Mouse (Mus musculus) left cerebral cortex, adult 11 months (tissue): Measurements from ENCODE around the gene Arih1.
A peak's percentile ranks its signal among the peaks of the same experiment; 100 is the strongest.
"Not testable (repeated sequence)": the region's sequence is repeated elsewhere in the genome, so short reads cannot be mapped to it uniquely, and the experiment has no call there.

Experiments used
- DNase-seq: peaks from one replicate; pipeline ENCODE4 v3.0.0; 2022; ENCODE audit warnings: low spot score

Gene Arih1

DNA sequence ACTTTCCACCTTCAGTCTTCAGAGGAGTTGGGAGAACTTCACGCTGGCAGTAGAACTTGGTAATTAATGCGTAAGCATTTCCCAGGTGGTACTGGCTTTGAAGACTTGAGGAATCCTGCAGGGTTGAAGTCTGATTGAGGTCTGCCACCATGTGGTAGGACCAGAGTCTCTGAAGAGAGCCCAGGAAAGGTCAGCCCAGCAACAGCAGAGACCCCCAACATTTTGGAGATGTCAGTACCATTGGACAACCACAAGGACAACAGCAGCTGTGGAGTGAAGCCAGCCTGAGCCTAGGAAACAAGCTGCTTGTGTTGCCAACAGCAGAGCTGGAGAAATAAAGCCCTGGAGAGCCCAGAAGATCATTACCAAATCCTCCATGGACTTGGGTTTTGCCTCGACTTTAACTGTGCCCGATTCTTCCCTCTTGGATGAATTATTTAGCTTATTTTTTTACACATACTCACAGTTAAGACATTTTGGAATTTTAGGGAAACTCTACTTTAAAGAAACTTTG, 27.4 kb downstream of the Arih1 start:
- DNase-seq = no peak

DNA sequence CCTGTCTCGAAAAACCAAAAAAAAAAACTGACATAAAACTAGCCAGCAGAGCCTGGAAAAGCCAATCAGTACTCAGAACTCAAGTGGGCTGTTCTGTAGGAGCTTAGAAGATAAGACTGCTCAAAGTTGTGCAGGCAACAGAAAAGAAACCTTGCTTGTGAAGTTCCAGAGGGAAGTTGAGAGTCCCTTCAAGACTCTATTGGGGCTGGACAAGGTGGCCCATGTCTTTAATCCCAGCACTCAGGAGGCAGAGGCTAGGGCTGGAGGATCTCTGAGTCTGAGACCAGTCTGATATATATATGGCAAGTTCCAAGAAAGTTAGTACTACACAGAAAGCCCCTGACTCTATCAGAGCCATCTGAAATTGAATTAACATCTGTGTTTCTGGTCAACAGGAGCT, 28.0 kb downstream of the Arih1 start:
- DNase-seq = no peak

DNA sequence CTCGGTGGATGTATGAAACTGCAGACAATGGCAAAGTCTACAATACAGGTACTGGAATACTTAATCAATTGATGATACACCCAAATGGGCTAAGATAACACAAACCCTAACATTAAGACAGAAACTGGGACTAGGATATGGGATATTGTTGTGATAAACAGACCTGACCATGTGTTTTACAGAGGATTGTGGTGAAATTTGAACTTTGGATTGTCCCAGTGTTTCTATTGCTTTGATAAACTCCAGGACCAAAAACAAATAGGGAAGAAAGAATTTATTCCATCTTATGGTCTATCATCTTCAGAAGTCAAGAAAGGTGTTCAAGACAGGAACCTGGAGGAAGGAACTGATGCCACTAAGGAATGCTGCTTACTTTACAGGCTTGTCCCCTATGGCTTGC, 28.7 kb downstream of the Arih1 start:
- DNase-seq = no peak

DNA sequence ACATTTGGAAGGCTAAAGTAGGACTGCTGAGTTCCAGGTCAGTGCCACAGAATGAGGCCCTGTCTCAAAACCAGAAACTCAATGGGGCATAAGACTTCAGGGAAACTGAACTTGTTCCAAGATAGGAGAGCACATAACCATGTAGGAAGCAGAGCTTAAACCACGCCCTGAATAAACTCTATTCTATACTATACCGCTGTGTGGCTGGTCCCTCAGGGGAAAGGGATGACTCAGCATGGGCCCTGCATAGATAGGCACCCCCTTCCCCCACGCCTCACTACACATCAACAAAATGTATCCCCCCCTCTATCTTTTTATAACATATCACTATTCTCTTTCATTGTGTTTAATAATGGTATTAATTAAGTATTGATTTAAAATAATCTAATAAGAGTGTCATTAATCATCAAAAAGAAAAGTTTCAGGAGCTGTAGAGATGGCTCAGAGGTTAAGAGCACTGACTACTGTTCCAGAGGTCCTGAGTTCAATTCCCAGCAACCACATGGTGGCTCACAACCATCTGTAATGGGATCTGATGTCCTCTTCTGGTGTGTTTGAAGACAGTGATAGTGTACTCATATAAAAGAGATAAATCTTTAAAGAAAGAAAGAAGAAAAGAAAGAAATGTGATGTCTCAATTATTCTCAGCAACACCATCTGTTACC, 30.9 kb downstream of the Arih1 start:
- no peak for DNase-seq

DNA sequence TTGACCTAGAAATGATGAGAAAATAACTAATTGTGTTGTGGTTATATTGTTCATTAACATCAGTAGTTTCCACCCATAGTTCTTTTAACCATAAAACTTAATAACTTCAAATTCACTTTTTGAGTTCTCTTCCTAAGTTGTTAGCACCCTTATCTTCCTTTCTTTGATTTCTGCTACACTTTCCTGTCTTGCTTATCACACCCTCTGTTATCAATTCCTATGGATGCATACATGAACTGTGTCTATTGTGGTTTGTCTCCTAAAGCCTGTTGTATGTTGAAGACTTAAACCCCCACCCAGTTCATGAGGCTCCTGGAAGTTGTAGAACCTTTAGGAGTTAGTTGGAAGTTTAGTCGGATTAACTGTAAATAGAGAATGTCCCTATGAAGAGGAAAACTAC, 52.7 kb downstream of the Arih1 start:
- DNase-seq = no peak

DNA sequence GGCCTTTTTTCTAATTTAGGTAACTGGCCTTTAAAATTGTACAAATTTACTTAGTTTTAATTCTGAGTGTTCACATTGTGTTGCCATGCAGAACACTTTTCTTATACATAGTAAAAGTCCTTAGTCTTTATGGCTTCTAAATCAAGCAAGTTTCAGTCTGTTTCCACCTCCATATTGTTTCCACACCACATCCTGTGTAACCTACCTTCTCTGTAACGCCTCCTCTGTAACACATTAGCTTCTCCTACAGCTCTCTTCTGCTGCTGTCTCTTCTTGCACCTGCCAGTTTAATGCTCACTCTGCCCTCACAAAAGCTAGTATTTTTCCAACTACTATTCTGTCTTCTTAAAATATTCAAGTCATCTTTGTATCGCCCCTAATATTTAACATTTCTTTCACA, 54.8 kb downstream of the Arih1 start:
- DNase-seq = peak; percentile 9

DNA sequence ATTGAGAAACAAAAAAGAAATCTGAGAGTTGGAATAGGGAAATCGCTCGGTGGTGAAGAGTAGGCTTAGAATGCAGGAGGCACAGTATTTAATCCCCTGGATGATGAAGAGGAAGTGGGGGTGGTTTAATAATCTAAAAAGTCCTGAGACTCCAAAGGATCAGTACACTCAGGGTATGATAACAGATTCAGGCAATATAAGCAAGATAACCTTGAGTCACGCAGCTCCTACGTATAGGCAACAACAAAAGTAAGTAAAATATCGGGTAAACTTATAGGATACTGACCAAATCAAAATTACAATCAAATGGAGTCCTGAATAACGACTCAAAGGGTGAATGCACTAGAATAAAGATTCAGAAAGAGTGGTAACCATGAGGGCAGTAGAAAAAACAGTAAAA, 65.9 kb downstream of the Arih1 start:
- DNase-seq = no peak

DNA sequence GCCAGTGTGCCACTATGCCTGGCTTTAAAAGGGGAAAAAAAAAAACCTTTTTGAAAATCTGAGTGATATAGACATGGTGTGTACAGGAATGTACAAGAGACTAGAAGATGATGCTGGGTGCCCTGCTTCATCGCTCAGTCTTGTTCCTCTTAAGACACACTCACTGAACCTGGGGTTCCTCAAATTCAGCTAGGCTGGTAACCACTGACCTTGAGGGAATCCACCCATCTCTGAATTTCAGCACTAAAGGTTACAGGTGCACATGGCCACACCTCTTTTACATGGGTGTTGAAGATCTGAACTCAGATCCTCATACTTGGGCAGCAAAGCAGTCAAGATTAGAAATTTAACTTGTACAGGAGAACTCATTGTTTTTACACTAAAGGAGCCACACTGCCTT, 79.1 kb downstream of the Arih1 start:
- DNase-seq = no peak

DNA sequence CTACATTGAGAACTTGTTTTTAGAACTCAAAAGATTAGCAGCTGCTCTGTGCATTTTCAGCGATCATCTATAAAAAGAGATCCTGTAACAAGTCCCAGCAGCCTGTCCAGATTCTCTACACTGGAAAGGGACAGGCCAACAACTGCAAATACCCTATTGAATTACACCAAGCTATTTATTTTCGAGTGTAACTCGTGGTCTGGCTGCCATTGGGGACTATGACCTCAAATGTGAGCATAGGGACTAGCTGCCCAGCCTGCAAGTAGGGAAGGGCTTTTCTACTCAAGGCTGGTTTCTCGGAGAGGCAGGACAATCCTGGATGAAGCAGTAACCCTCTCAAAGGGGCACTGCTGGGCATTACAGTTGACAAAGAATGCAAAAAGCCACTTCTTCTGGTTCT, 97.3 kb downstream of the Arih1 start:
- DNase-seq = no peak

DNA sequence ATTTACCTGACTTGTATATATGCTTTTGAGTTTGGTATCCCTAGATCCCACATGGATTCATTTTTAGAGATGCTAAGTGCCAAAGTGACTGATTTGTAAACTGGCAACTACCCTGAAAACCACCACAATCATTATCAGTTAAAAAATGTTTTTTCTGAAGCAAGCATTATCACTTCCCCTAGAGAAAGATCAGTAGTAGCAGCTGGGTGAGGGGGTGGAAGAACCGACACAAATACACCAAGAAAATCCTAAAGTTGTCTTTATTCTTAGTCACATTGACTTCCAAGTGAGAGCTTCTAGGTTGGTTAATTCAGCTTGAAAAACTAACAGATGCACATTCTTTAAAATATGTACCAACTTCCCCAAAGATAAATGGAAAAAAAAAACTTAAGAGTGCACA, 98.1 kb downstream of the Arih1 start:
- peak; percentile 46 for DNase-seq

DNA sequence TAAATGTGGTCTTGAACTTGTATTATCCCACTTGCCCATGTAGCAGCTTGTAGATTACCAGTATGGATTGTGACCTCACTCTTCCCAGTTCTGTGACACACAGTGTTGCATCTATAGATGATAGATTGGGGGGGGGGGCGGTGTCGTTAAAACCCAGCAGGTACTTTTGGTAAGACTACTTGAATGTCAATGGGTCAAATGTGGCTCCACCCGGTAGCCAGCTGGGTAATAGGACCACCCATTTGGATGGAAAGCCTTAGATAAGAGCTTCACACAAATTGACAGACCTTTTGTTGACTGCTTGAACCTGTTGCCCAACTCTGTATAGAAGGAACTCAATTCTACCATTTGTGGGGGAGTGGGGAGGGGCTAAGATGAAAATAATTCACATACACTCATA, 99.0 kb downstream of the Arih1 start:
- DNase-seq = no peak

DNA sequence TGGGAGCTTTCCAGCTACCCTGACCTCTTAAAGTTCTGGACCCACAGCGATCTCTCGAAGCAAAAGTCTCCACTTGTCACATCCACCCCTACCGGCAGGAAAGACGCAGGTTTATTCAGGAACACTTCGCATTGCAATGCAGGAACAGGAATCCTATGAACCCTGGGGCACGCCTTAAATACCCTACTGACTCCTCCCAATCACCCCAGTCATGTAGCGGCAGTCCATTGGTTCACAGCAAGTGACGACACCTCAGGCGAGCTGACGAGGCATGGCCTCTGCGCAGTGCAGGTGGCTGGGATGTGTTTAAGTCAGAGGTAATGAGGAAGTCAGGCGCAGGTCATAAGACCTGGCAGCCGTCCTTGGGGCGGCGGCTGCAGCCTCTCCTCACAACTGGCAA, 110.8 kb downstream of the Arih1 start:
- DNase-seq = no peak

DNA sequence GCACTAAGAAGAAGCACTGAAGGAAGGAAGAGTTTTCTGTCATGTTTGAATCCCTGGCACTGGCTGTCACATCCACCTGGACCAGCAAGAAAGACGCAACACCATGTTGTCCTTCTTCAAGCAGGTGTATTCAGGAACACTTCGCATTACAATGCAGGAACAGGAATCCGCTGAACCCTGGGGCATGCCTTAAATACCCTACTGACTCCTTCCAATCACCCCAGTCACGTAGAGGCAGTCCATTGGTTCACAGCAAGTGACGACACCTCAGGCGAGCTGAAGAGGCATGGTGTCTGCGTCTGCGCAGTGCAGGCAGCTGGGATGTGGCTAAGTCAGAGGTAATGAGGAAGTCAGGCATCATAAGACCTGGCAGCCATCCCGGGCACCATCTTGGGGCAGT, 116.8 kb downstream of the Arih1 start:
- DNase-seq = no peak

DNA sequence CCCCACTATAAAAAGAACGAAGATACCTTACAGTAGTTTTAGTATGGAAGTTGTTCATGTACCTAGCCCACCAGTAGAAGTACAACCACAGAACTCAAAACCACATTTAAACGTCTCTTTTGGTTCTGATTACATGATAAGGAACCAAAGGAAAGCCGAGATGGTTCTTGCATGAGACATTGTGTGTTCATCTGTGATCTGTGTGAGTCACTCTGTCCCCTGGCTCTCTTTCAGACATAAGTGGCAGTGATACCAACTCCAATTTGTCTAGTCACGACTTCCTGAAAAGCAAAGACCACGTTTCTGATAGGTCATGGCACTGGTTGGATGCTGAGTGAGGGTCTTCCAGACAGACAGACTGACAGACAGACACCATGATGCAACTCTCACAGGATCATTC, 117.2 kb downstream of the Arih1 start:
- DNase-seq = no peak

DNA sequence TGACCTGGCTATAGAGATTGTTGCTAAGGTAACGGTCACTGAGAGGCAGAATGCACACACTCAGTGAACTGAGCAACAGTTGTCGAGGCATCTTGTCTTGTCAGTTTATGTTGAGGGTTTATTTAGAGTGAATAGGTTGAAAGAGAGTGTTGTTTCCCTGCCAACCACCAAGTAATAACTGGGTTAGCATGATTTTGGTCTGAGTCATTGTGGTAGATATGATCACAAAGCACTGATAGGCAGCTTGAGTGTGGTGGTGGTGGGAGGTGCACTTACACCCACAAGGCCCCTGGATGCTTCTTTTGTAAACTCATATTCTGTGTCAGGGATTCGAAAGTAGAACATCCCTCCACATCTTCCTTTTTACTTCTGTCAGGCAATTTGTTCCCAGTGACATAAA, 125.9 kb downstream of the Arih1 start:
- not testable (repeated sequence) for DNase-seq

DNA sequence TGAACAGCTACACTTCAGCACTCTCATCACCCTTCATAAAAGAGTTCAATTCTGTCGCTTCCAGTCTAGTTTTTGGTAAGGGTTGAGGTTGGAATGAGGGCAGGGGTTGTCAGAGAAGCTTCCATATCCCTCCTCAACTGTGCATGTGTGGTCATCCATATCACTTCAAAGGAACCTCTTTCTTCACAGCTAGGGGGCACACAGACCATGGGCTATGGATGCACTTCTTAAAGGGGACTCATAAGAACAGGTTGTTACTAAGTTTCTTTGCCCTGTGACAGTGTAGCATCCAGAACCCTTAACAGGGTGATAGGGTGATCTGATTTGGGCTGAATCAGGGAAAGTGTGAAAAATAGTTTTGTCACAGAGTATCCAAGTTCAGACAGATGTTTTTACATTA, 128.4 kb downstream of the Arih1 start:
- not testable (repeated sequence) for DNase-seq

DNA sequence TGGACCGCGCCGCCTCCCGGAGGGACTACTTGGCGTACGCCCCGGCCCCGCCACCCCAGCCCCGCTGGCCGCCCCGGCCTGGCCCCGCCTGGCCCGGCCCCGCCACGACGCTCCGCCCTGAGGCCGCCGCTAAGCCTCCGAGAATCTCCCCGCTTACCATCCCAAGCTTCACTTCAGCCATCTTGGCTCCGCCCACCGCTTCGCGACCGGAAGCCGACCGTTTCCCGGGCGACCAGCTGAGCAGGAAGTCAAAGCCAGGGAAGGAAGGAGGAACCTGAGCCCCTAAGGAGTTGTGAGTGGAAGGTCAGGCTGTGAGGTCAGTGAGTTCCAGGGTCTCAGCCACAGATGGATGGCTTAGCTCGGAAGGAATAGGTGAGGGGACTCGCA, 133.2 kb downstream of the Arih1 start, which contains the start of gene Bbs4:
Gene Bbs4 (minus strand): TSS at position 256 of the 387 bp plus-strand sequence.
- peak; percentile 75 for DNase-seq

DNA sequence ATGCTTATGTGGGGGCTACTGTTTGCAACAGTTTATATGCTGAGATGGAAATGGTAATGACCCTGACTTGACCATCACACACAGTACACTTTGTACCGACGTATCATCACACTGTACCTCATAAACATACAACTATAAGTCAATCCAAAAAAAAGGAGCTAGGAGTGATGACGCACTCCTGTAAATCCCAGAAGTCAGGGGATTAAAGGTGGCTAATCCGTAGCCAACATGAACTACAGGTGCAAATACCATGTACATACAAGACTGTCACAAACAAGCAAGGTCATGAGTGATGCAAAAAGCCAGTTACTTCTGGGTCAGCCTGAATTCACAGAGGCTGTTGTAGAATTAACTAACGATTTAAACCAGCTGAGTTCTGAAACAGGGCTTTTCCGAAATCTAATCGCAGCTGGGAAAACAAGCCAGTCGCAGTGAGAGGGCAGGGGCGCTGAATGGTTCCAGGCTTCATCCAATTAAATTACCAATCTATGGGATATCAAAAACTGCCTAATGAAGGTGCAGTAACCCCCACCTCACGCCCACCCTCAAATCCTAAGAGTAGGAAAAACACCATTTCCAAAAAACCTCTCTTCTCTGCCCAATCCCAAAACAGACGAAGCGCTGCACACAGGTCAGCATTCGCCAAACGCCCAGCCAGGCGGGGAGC, 133.7 kb downstream of the Arih1 start:
- no peak for DNase-seq

DNA sequence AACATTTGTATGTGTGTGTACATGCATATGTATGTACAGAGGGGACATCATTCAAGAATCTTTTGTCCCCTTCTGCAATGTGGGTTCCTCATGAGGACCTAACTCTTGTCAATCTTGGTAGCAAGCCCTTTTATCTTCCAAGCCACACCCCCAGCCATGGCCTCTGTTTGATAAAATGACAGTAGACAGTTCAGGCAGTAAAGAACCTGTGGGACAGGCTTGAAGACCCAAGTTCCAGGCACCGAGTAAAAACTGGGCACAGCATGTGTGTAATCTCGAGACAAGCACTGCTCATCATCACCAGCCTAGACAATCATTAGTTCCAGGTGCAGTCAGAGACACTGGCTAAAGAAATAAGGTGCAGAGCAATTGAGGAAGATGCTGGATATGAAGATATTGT, 140.2 kb downstream of the Arih1 start:
- DNase-seq = no peak

DNA sequence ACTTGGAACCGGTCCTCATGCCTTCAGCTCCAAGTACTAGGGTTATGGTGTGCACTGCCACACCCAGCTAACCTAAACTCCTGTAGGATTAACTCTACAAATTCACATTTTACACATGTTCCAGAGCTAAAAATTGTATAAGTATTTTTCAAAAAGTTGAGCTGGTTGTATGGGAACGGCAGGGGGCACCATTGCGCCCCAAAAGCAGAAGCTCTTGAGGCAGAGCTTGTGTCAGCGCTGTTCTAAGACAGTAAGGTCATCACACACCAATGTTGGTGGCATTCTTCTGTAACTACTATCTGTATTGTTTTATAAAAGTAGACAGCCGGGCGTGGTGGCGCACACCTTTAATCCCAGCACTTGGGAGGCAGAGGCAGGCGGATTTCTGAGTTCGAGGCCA, 146.4 kb downstream of the Arih1 start:
- no peak for DNase-seq

DNA sequence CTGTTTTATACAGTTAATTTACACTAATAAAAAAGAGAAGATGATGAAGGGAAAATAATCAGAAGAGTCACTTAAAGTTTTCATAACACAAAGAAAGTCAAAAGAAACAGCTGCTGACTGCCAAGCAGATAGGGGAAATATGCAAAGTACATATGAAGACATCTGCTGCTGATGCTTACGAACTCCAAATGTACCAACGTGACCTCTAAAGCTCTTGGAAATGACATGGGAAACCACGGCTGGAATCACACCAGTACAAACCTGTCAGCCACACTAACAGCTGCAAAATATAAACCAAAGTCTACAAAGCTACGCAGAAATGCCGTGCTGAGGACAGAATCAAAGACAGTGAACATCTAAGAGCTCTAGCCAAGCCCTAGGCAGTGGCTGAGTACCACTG, 147.3 kb downstream of the Arih1 start:
- no peak for DNase-seq

DNA sequence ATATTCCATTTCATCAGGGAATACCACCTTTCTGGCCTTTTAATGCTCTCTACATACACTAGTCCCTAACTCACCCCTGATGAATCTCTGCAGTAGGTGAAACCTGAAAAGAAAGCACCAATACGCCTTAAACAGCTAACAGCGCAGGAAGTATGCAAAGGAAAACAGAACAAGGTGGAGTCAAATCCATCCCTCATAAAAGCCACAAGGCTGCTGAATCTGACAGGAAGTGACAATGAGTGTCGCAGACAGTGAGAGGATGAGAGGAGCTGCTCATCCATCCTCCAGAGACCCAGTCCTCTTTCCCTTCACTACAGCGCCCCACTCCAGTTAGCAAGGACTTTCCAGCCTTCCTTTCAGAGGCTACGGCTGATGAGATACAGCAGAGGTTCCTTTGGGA, 148.0 kb downstream of the Arih1 start:
- DNase-seq = no peak
